Comparison of ENCODE assay signal across 13 mouse cellular contexts in genomic region chr7:25706578-25707170, GRCm38 (mm10). TPM values are rescaled to one million over a fixed set of nuclear protein-coding genes. Genes with fewer than 3 reads are reported as not detected.
A peak's percentile ranks its signal among the peaks of the same experiment; 100 is the strongest.
DNase-seq lines count a peak whose midpoint lies in the region; ATAC-seq lines count a peak whose summit lies in the region.
"Had no signal": no experiment of that assay in that cellular context is flagged by ENCODE, and none has a peak within 500 bp of the region (broad histone marks: within the 10 kb centered on the region; RNA-seq: fewer than 3 reads in every experiment).

No protein-coding gene starts in this region.

- no peak overlapping the region for H3K9ac ChIP-seq in kidney, embryonic 14.5 days (ENCODE audit: low read depth, low read length)
- H3K9ac ChIP-seq in heart, embryonic 12.5 days: no peak overlapping the region
- H3K9ac ChIP-seq: hindbrain, embryonic 15.5 days; limb, embryonic 12.5 days; neural tube, embryonic 12.5 days had no signal

- no peak for ATAC-seq in kidney, embryonic 14.5 days (ENCODE audit: low FRiP score, low TSS enrichment)
- ATAC-seq in heart, embryonic 12.5 days (ENCODE audit: insufficient number of reproducible peaks, low FRiP score): no peak
- ATAC-seq in erythroblast, adult 5-6 weeks (replicated peaks; ENCODE audit: low FRiP score, poor library complexity, severe bottlenecking): no peak

- H3K27me3 ChIP-seq in kidney, embryonic 14.5 days (ENCODE audit: control insufficient read depth, insufficient read depth, low read length): peaks cover 5% of the 10 kb centered on the region; the same call in 1 of the 2 replicates
- H3K27me3 ChIP-seq in heart, embryonic 12.5 days (replicated peaks): no peaks in the 10 kb centered on the region
- H3K27me3 ChIP-seq: hindbrain, embryonic 15.5 days had no signal

- H3K36me3 ChIP-seq in kidney, embryonic 14.5 days (ENCODE audit: control insufficient read depth, insufficient read depth, low read length): no peaks in the 10 kb centered on the region
- H3K36me3 ChIP-seq in heart, embryonic 12.5 days: peaks cover 8% of the 10 kb centered on the region
- H3K36me3 ChIP-seq: hindbrain, embryonic 15.5 days; neural tube, embryonic 12.5 days had no signal

- no peak overlapping the region for H3K4me2 ChIP-seq in kidney, embryonic 14.5 days (replicated peaks; ENCODE audit: low read depth, low read length)
- H3K4me2 ChIP-seq in heart, embryonic 12.5 days: no peak overlapping the region
- H3K4me2 ChIP-seq: hindbrain, embryonic 15.5 days; limb, embryonic 12.5 days; neural tube, embryonic 12.5 days had no signal

- DNase-seq in kidney, adult 8-10 months: no peak
- DNase-seq in MEL-GATA-1-ER (ENCODE audit: extremely low read depth, low read depth): peak; percentile 65
- DNase-seq in lung, postnatal 4 days: peak; percentile 32 to 51
- no peak for DNase-seq in adrenal gland, postnatal 14 days
- no peak for DNase-seq in cerebellum, adult 9-11 months

- 0 out of 2 replicates have a peak, but pooled peaks cover 3% of the 10 kb centered on the region for H3K9me3 ChIP-seq in kidney, embryonic 14.5 days (ENCODE audit: control insufficient read depth, low read length)
- peaks cover 7% of the 10 kb centered on the region; the same call in 1 of the 2 replicates for H3K9me3 ChIP-seq in heart, embryonic 12.5 days (replicated peaks)
- H3K9me3 ChIP-seq: hindbrain, embryonic 15.5 days; neural tube, embryonic 12.5 days had no signal

- 37% methylated on average over 7 of the region's 7 CpGs for WGBS in kidney, embryonic 14.5 days
- 38% methylated on average over 7 of the region's 7 CpGs for WGBS in heart, embryonic 12.5 days

- H3K4me1 ChIP-seq in kidney, embryonic 14.5 days (ENCODE audit: control insufficient read depth, insufficient read depth, low read length): peaks cover 30% of the 10 kb centered on the region
- H3K4me1 ChIP-seq in heart, embryonic 12.5 days (replicated peaks): peaks cover 73% of the 10 kb centered on the region

- H3K4me3 ChIP-seq in kidney, embryonic 14.5 days (ENCODE audit: low read length): no peak overlapping the region
- no peak overlapping the region for H3K4me3 ChIP-seq in heart, embryonic 12.5 days
- H3K4me3 ChIP-seq: erythroblast, embryonic 14.5 days; hindbrain, embryonic 15.5 days; limb, embryonic 12.5 days; neural tube, embryonic 12.5 days had no signal

- peak overlapping the region; percentile 32; the same call in 1 of the 2 replicates for H3K27ac ChIP-seq in kidney, embryonic 14.5 days (ENCODE audit: low read depth, low read length)
- H3K27ac ChIP-seq in heart, embryonic 12.5 days (ENCODE audit: poor library complexity, severe bottlenecking): peak overlapping the region; percentile 62
- H3K27ac ChIP-seq: neural tube, embryonic 12.5 days had no signal

RNA-seq across cellular contexts. Expression of gene Ccdc97, which starts 12.2 kb away (rescaled TPM):
- 24.8 and 32.4 TPM in 2 replicates for polyA plus RNA-seq in kidney, embryonic 14.5 days (2014; fragmentation: Nextera tagmentation; extraction: Ambion mirVana)
- 24.6 and 25.9 TPM in 2 replicates for polyA plus RNA-seq in heart, embryonic 12.5 days (2016; fragmentation: Nextera tagmentation; extraction: Ambion mirVana)
- 43.8 and 45.0 TPM in 2 replicates for total RNA-seq in adrenal gland, postnatal 14 days (2021)
- 19.0 and 22.3 TPM in 2 replicates for total RNA-seq in erythroblast, adult 5-6 weeks (2015; ENCODE audit: low replicate concordance)
- total RNA-seq in erythroblast, adult 5-6 weeks (2017; ENCODE audit: low replicate concordance): 14.7 and 17.7 TPM in 2 replicates

RNA-seq across cellular contexts. Expression of gene Tgfb1, which starts 19.9 kb away (rescaled TPM):
- polyA plus RNA-seq in kidney, embryonic 14.5 days (2014; fragmentation: Nextera tagmentation; extraction: Ambion mirVana): 3.8 and 5.1 TPM in 2 replicates
- polyA plus RNA-seq in heart, embryonic 12.5 days (2016; fragmentation: Nextera tagmentation; extraction: Ambion mirVana): 5.1 and 5.6 TPM in 2 replicates
- 52.7 and 68.0 TPM in 2 replicates for total RNA-seq in adrenal gland, postnatal 14 days (2021)
- 64.9 and 68.1 TPM in 2 replicates for total RNA-seq in erythroblast, adult 5-6 weeks (2015; ENCODE audit: low replicate concordance)
- total RNA-seq in erythroblast, adult 5-6 weeks (2017; ENCODE audit: low replicate concordance): 11.2 and 12.0 TPM in 2 replicates

RNA-seq across cellular contexts. Expression of gene B9d2, which starts 26.1 kb away (rescaled TPM):
- polyA plus RNA-seq in kidney, embryonic 14.5 days (2014; fragmentation: Nextera tagmentation; extraction: Ambion mirVana): 33.6 and 36.5 TPM in 2 replicates
- 22.8 and 25.9 TPM in 2 replicates for polyA plus RNA-seq in heart, embryonic 12.5 days (2016; fragmentation: Nextera tagmentation; extraction: Ambion mirVana)
- 17.8 TPM in 2 replicates for total RNA-seq in adrenal gland, postnatal 14 days (2021)
- total RNA-seq in erythroblast, adult 5-6 weeks (2015; ENCODE audit: low replicate concordance): 7.5 and 8.1 TPM in 2 replicates
- 0.60 and 5.6 TPM in 2 replicates for total RNA-seq in erythroblast, adult 5-6 weeks (2017; ENCODE audit: low replicate concordance)

RNA-seq across cellular contexts. Expression of gene Tmem91, which starts 31.7 kb away (rescaled TPM):
- 1.8 and 2.5 TPM in 2 replicates for polyA plus RNA-seq in kidney, embryonic 14.5 days (2014; fragmentation: Nextera tagmentation; extraction: Ambion mirVana)
- 0.86 and 1.1 TPM in 2 replicates for polyA plus RNA-seq in heart, embryonic 12.5 days (2016; fragmentation: Nextera tagmentation; extraction: Ambion mirVana)
- 0.78 and 0.86 TPM in 2 replicates for total RNA-seq in adrenal gland, postnatal 14 days (2021)
- 0.96 TPM in 1 of 2 replicates, not detected in the other for total RNA-seq in erythroblast, adult 5-6 weeks (2015; ENCODE audit: low replicate concordance)
- total RNA-seq in erythroblast, adult 5-6 weeks (2017; ENCODE audit: low replicate concordance): 0.09 TPM in 1 of 2 replicates, not detected in the other
- total RNA-seq: adrenal gland, postnatal 36 days had no signal

RNA-seq across cellular contexts. Expression of gene Exosc5, which starts 47.7 kb away (rescaled TPM):
- 93.5 and 98.8 TPM in 2 replicates for polyA plus RNA-seq in kidney, embryonic 14.5 days (2014; fragmentation: Nextera tagmentation; extraction: Ambion mirVana)
- 35.3 and 37.2 TPM in 2 replicates for polyA plus RNA-seq in heart, embryonic 12.5 days (2016; fragmentation: Nextera tagmentation; extraction: Ambion mirVana)
- 43.3 and 53.2 TPM in 2 replicates for total RNA-seq in adrenal gland, postnatal 14 days (2021)
- total RNA-seq in erythroblast, adult 5-6 weeks (2015; ENCODE audit: low replicate concordance): 5.4 and 13.8 TPM in 2 replicates
- total RNA-seq in erythroblast, adult 5-6 weeks (2017; ENCODE audit: low replicate concordance): 3.6 and 10.1 TPM in 2 replicates

Comparison
In these comparisons a context has a peak if more than half of its experiments do, and no peak if none do; other contexts are left out.
1. DNase-seq: peak in MEL-GATA-1-ER (single experiment) and lung, postnatal 4 days (2 of 2); none in kidney, adult 8-10 months (0 of 2), adrenal gland, postnatal 14 days (single experiment) and cerebellum, adult 9-11 months (single experiment).